Mouse (Mus musculus) thymus, adult 2 months (tissue): ENCODE measurements around the gene Mxi1.

ENCODE experiments used
- CTCF ChIP-seq: fragments of 200-500 bp; IDR thresholded peaks from 2 replicates; pipeline ENCODE4 v1.5.1; 2012; ENCODE audit warnings: mild to moderate bottlenecking, control low read depth, low read length, moderate library complexity, borderline replicate concordance; ENCODE audit not compliant: control insufficient read depth, poor library complexity, insufficient read depth; ENCODE audit errors: extremely low read depth
- POLR2A ChIP-seq: fragments of 200-500 bp; IDR thresholded peaks from 2 replicates; pipeline ENCODE4 v1.6.1; 2012; ENCODE audit warnings: mild to moderate bottlenecking, low read length, control low read depth, moderate library complexity; ENCODE audit not compliant: control insufficient read depth, poor library complexity, insufficient read depth; ENCODE audit errors: extremely low read depth

- TF ChIP-seq CTCF = no peak
- TF ChIP-seq POLR2A = no peak
Observed at GRCm38 (mm10) chr19:53423816-53424465, 113.6 kb downstream of the Mxi1 start.
